Comparison of ENCODE assay signal across 8 mouse cellular contexts in the genomic region with DNA sequence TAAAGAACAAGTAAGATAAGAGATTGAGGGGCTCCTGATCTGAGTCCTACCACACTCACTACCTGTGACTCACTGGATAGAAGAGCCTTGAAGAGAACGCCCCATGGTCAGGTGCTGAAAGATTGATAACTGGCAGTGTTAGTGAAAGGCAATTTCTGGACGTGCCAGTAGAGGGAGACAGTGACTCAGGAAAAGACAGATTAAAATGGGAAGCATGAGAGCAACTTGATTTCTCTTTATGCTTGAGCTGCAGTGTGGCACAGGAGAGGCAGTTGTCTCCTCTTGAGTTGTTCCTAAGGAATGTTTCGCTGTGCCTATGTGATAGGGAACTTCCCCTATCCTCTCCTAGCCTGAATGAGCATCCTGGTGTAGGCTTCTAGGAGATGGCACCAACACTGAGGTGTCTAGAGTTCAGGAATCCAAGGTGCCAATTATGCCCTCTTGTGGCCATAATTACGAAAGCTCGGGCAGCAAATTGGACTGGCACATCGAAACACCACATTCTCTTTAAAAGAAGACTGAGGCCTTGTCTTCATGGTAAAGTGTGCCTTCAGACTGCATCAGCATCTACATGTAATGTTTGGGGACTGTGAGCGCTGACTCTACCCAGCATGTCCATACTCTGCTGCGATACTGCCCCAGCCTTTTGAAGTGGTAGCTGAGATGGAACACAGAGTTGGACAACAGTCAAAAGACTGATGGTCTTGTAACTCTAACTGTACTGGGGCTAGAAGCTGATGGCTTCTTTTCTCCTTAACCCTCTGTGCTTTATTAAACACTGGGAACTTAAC. TPM values are rescaled to one million over a fixed set of nuclear protein-coding genes. Genes with fewer than 3 reads are reported as not detected.
DNase-seq lines count a peak whose midpoint lies in the region; ATAC-seq and TF ChIP-seq lines count a peak whose summit lies in the region.

No protein-coding gene starts in this region.

- intact Hi-C loops in gastrocnemius, postnatal 14 days (cut with DNase I; ENCODE audit: low total_unique reads) = no loop called here
- intact Hi-C loops in left cerebral cortex, adult 2 months (cut with DNase I) = loop anchor here (1.0 to 5.0 kb wide), 2 partner anchors 51 to 99 kb away; a partner anchor contains a TSS

- H3K4me3 ChIP-seq in left cerebral cortex, adult 2 months = peak overlapping the region; percentile 4; the same call in 1 of the 2 replicates

- peak; percentile 79 for TF ChIP-seq CTCF in left cerebral cortex, adult 2 months (IDR thresholded peaks at IDR 0.05)

- peak; percentile 93 for DNase-seq in adipocyte (ENCODE audit: low spot score)
- DNase-seq in embryo, embryonic 10 days (ENCODE audit: low spot score) = peak; percentile 82
- peak; percentile 52 for DNase-seq in gastrocnemius, postnatal 14 days
- peak; percentile 68 for DNase-seq in induced T-regulatory cell, adult 2 months (ENCODE audit: low read depth)
- DNase-seq in left cerebral cortex, adult 2 months (ENCODE audit: extremely low spot score in 1 of 2, low spot score in 2 of 2) = peak; percentile 77 to 81
- peak; percentile 78 for DNase-seq in right cerebral cortex, adult 18-20 months
- DNase-seq in urinary bladder, postnatal 14 days (ENCODE audit: low spot score) = peak; percentile 80

- no peak overlapping the region for H3K27ac ChIP-seq in left cerebral cortex, adult 2 months

- ATAC-seq in megakaryocyte, adult 5-6 weeks (ENCODE audit: poor library complexity, severe bottlenecking) = peak; percentile 93

RNA-seq across cellular contexts. Expression of a gene that starts 13.5 kb away (rescaled TPM):
- 1 to 10 TPM in 1 of 2 experiments, under 1 TPM in 1; 0.53 to 1.5 TPM for total RNA-seq in gastrocnemius, postnatal 14 days (2021)
- total RNA-seq in left cerebral cortex, adult 2 months (2021) = not detected
- not detected in 2 replicates for total RNA-seq in megakaryocyte, adult 5-6 weeks (2015)
- not detected in 2 replicates for total RNA-seq in megakaryocyte, adult 5-6 weeks (2017)

RNA-seq across cellular contexts. Expression of a gene that starts 16.4 kb away (rescaled TPM):
- total RNA-seq in gastrocnemius, postnatal 14 days (2021) = not detected
- not detected for total RNA-seq in left cerebral cortex, adult 2 months (2021)
- not detected in 2 replicates for total RNA-seq in megakaryocyte, adult 5-6 weeks (2015)
- not detected in 2 replicates for total RNA-seq in megakaryocyte, adult 5-6 weeks (2017)

RNA-seq across cellular contexts. Expression of a gene that starts 24.2 kb away (rescaled TPM):
- total RNA-seq in gastrocnemius, postnatal 14 days (2021) = 100 to 1,000 TPM; 488 to 506 TPM
- total RNA-seq in left cerebral cortex, adult 2 months (2021) = 1,000 to 10,000 TPM; 1,809 to 1,890 TPM
- 1,273 and 1,418 TPM in 2 replicates for total RNA-seq in megakaryocyte, adult 5-6 weeks (2015)
- total RNA-seq in megakaryocyte, adult 5-6 weeks (2017) = 1,036 and 1,154 TPM in 2 replicates

RNA-seq across cellular contexts. Expression of a gene that starts 31.4 kb away (rescaled TPM):
- not detected for total RNA-seq in gastrocnemius, postnatal 14 days (2021)
- not detected for total RNA-seq in left cerebral cortex, adult 2 months (2021)
- total RNA-seq in megakaryocyte, adult 5-6 weeks (2015) = not detected in 2 replicates
- not detected in 2 replicates for total RNA-seq in megakaryocyte, adult 5-6 weeks (2017)

RNA-seq across cellular contexts. Expression of a gene that starts 52.7 kb away (rescaled TPM):
- total RNA-seq in gastrocnemius, postnatal 14 days (2021) = not detected
- total RNA-seq in left cerebral cortex, adult 2 months (2021) = not detected
- not detected in 2 replicates for total RNA-seq in megakaryocyte, adult 5-6 weeks (2015)
- total RNA-seq in megakaryocyte, adult 5-6 weeks (2017) = not detected in 2 replicates
